Mouse (Mus musculus): ENCODE data around the gene Acsm4. TPM values are rescaled to one million over a fixed set of nuclear protein-coding genes. Genes with fewer than 3 reads are reported as not detected.

Gene Acsm4
- total RNA-seq, 2 experiments from 2014 or later = not detected

DNA sequence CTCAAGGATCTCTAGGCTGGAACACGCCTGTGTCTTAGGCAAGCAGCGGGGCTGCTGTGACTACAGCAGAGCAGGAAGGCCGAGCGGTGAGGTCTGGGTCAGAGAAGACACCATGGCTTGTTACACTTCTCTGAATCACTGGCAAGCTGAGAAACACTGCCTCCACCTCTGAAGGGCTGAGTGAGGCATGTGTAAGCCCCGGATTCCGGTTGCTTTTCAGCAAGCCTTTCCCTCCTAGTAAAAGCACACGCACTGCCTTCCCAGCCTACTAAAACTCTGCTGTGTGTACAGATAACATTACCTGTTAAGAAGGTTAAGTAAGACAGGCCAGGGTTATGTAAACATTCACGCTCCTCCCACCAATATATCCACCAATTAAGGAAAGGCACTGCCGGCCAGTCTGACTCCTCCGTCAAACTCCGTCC lies 70.7 kb downstream of the Acsm4 start, which contains the start of gene Acsm3:
Gene Acsm3 (plus strand): TSS at position 397 of the 425 bp plus-strand sequence.
- DNase-seq (ENCODE audit: low spot score in 2 of 2) = no peak

DNA sequence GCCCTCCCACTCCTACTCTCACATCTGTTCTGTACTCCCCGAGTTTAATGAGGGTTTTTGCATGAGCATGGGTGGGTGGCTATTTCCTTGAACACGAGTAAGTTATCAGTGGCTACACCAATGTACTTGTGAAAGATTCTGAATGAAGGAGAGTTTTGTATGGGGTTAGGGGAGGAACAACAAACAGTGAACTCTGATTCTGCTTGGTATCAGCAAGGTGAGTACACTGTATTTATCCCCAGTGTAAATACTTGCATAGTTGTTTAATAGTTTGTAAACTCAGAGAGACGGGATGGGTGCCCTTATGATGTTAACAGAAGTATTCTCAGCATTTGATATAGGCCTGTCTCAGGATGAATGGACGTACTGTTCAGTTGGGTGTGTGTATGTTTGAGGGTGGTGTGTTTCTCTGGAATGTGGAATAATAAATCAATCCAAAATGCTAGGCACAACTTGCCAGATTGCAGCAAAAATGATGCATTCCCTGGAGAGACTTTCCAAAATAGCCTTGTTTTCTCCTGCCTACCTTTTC lies 72.4 kb downstream of the Acsm4 start:
- no peak for DNase-seq (ENCODE audit: low spot score in 2 of 2)

Other genes starting within 250 kb of the Acsm4 start
- not detected for gene Gp2, start 230.7 kb upstream of the Acsm4 start, total RNA-seq (2021)
- not detected for gene Umod, start 210.7 kb upstream of the Acsm4 start, total RNA-seq (2021)
- 1 to 10 TPM in 1 of 2 experiments, under 1 TPM in 1; 0.73 to 1.5 TPM for gene Acsm5, start 170.6 kb upstream of the Acsm4 start, total RNA-seq (2021)
- not detected for gene Pdilt, start 166.5 kb upstream of the Acsm4 start, total RNA-seq (2021)
- not detected for gene Acsm2, start 135.7 kb upstream of the Acsm4 start, total RNA-seq (2021)
- not detected for gene Acsm1, start 83.0 kb upstream of the Acsm4 start, total RNA-seq (2021)
- 10 to 100 TPM; 48.3 to 50.7 TPM for gene Thumpd1, start 30.8 kb downstream of the Acsm4 start, total RNA-seq (2021)
- not detected for gene Acsm3, start 70.9 kb downstream of the Acsm4 start, total RNA-seq (2021)
- gene Rexo5, start 104.0 kb downstream of the Acsm4 start, total RNA-seq (2021) = 1 to 10 TPM; 2.3 TPM
- 1 to 10 TPM; 8.8 TPM for gene Eri2, start 104.0 kb downstream of the Acsm4 start, total RNA-seq (2021)
- 10 to 100 TPM; 13.5 to 13.8 TPM for gene Lyrm1, start 205.8 kb downstream of the Acsm4 start, total RNA-seq (2021)
- gene Dcun1d3, start 206.3 kb downstream of the Acsm4 start, total RNA-seq (2021) = 10 to 100 TPM; 30.9 to 31.3 TPM

Data from left cerebral cortex, adult 18-20 months (tissue).